Mouse (Mus musculus) CD4-positive, CD25-positive, alpha-beta regulatory T cell, adult 2 months (primary cell): ENCODE results near the gene Gphb5.

Source experiments
- DNase-seq: peaks from one replicate; pipeline ENCODE4 v3.0.0-alpha.2; 2012; ENCODE audit warnings: low read depth, low spot score

The Gphb5 gene

DNA sequence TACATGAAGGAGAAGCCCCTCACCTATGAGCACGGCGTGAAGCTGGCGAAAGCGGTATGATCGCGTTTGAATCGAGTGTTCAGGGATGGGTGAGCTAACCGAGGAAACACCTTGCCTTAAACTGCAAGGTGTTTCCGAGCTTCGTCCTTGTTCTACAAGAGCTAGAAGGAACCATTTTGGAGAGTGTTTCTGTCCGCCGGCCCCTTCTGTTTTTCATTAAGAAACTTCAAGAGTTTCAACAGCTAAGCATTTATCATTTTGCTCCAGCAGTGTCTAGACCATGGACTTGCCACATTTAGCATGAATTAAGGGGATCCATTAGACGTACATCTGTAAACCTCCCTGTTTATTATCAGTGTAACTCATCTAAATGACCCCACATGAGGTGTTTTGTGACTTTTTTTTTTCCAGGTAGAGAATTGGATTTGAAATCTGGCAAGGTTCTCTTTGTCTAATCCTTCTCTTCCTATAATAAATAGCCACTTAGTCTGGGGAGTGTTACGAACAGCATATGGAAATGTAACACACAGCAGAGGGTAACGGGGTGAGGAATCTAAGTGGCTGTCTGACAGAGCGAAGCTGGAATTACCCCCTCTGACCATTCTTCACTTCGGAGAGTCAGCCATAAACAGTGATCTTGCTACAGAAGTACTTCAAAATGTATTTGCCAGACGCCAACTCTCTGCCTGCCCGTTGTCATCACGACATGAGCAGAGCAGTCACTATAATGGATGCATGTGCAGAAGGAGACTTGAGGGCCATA lies 22.4 kb downstream of the Gphb5 start:
- no peak for DNase-seq

DNA sequence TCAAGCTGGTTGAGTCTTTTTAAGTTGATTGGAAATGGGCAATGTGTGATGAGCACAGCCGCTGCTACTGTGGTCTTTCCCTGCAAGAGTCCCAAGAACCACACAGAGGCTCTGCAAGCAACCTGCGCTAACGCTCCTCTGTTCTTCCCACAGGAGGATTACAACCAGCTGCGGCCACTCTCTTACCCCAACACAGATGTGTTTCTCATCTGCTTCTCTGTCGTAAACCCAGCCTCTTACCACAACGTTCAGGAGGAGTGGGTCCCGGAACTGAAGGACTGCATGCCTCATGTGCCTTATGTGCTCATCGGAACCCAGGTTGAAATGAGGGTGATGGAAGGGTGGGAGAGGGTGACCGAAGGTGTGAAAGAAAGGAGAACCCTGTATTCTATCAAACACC lies 25.1 kb downstream of the Gphb5 start:
- no peak for DNase-seq

DNA sequence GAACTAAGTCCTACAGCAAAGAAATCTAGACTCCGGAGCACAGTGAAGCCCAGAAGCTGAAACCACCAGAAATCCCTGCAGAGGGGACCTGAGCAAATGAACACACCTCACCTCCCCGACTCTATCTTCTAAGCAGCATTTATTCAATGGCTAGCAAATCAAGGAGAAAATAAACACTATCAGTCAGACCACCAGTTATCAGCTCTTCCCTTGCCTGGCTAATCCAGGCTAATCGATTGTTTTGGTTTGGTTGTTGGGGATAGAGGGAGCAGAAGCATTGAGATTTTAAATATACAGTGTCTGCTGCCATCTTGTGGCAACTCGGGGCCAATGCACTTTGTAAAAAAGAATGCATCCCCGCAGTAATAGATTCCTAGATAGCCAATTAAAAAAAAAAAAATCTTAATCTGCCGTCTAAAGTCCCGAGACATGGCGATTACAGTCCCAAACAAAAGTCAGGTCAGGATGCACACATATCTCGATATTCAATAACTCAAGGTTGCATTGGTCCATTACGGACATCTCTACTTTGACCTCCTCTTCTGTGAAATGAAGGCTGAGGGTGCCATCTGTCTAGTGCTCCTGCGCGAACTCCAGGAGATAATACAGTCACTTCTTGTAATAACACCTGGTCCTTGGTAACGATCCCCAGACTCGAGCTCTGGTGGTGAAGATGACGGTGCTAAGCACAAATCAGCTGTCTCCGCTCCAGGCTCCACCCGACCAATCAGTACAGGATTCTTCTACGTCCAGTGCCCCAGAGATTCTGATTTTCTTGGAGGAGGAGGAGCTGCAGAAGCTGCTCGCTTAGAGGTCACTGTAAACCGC lies 27.1 kb downstream of the Gphb5 start:
- DNase-seq, result peak; percentile 57

DNA sequence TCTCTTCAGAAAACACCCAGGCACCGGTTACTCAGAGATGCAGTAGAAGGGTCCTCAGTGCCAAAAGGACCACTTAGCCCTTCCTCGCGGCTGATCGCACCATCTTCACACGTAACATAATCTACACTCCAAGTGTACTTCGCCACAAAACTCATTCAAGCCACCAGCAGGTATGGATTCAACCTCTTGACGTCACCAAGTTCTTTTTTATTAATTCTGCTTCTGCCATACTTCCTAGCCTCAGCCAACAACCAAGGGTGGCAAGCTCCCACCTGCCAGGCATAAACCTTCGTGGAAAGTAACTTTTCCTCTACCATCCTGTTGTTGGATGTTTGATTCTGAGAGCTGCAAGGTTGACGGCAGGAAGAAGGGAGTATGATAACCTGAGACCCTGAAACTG lies 28.1 kb downstream of the Gphb5 start:
- DNase-seq, result no peak

DNA sequence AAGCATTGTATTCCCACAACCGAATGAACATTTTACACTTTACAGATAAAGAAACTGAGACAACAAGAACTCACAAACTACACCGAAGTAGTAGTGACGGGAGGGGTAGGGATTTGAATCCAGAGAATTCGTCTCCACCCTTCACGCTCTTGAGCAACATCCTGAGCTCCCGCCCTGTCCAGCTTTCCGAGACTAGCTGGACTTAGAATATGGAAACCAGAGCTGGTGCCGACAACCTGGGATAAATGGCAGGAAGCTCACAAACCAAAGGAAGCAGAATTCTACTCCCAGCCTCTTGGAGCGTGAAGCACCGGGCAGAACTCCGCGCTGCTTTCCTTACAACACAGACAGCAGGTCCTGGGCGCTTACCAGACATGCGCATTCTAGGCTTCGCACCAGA lies 28.7 kb downstream of the Gphb5 start:
- DNase-seq, result no peak

DNA sequence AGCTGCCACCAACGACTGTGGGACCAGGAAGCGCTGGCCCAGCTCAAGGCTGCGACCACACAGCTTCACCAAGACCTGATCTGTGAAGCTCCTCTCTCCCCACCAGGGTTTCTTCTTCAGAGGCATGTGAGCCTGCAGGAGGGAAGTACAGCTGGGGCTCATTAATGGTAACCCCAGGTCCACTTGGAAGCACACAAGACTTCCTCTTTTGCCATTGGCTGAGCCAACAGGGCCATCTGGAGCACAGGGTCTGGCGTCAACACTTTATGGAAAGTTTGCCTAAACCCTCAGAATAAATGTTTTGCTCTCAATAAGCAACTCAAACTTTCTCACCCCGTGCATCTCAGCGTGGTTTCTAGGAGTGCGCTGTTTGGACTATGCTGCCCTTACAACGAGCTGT lies 29.4 kb downstream of the Gphb5 start:
- DNase-seq, result no peak

DNA sequence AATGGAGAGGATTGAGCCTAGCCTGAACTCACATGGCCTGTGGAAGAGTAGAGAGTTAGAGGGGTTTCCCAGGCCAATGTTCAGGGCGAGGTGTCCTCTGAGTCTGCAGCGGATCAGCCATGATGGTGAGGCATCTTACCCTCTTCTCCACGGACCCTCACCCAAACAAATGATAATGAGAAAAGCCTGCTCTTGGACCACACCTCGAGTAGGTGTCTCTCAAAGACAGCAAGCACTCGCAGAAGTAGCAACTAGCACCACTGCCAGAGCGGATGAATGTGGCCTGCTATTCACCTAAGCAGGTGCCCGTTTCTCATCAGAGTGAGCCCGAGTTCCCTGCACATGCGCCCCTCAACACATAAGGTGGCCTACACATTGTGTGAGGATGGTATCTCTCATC lies 29.9 kb downstream of the Gphb5 start:
- no peak for DNase-seq

DNA sequence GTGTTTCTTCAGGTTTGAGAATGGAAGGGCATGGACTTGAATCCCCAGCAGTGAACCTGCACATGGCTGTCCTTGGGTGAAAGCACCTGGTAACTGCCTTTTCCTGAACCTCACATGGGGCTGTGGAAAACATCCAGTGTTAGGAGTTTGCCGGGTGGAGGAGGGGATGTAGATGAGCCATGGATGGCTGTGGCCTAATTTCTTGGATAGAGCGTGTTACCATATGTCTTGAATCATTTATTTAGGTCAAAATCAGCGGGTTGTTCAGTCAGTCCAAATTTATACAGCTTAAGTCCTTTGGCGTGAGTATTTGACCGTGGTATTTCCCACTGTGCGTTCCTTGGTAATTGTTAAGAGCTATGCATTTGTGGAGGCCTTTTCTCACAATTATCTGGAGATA lies 40.5 kb downstream of the Gphb5 start:
- DNase-seq, result no peak

DNA sequence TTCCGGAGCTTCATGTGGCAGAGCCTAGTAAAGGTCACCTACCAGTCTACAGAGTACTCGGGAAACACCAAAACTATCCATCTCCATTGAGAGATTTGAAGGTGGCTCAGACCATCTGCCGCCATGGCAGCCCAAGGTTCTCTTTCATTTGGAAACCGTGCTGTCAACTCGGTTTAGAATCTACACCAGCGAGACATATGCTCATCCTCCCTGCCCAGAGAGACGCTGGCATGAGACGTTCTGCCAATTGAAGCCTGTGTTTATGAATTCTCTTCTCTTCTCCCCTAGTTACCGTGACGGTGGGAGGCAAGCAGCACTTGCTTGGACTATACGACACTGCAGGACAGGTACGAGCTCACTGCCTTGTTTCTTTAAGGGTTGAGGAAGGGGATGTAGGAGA lies 41.5 kb downstream of the Gphb5 start:
- no peak for DNase-seq

DNA sequence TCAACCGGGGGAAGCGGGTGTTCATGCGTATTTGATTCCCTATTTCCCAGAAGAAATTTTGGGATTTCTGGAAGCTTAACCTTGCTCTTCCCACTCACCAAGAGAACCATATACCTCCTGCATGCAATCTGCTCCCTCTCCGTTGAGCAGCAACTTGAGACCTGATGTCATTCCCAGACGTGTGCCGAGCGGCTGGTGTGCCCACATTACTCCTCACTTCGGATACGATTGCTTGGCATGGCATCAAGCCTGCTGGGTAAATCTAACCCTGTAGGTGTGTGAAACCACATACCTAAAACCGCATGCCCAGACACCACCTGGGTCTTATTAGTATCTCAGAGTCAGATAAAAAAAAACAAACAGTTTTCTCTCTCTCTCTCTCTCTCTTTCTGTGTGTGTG lies 42.1 kb downstream of the Gphb5 start:
- DNase-seq, result no peak

DNA sequence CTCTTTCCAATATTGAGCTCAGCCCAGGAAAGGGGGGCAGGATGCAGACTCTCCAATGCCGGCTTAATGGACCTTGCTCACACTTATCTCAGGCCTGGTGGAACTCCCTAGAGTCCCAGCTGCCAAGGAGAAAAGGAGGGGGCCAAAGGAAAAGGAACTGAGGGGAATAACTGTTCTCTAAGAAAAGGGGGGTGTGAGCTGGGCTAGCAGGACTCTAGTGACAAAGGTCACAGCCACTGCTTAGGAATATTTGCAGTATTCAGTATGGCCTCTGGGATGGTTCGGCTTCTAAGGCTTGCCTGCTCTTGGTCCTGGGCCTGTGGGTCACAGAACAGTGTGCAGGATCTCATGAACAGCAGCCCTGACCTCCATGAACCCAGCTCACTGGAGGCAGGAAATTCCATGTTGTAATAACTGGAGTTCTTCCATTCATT lies 47.1 kb downstream of the Gphb5 start:
- no peak for DNase-seq

DNA sequence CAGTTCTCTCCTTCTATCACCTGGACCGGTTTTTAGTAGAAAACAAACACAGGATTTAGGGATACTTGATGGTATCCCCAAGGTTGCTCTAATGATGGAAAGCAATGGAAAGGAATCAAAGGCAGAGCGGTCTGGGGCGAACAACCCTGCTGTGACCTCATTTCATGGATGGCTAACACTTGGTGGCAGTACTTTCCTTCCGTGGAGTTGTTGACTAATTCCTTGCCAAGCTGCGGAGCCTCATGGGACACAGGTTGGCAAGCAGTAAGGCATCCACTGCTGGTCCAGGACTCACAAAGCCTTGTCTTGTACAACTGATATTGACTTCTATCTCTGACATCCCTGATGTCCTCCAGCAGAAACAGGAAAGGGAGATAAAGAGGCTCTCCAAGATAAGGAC lies 48.1 kb downstream of the Gphb5 start:
- DNase-seq, result no peak

DNA sequence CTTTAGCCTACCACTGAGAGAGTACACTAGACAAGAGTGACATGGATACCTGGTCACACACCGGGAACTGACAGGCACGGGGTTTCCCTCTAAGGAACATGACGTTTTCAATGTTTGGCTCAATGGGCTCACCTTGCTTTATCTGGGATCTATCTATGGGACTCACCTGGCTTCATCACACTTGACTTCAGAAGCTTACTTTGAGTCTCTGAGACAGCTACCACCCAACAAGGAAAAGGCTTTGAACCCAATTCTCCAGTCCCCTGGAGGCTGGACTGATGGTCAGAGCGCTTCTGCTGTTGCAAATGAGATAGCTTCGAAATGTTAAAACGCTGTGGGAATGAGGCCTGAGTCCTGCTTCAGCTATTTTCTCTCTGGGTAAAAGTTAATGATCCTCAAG lies 49.2 kb downstream of the Gphb5 start:
- no peak for DNase-seq

DNA sequence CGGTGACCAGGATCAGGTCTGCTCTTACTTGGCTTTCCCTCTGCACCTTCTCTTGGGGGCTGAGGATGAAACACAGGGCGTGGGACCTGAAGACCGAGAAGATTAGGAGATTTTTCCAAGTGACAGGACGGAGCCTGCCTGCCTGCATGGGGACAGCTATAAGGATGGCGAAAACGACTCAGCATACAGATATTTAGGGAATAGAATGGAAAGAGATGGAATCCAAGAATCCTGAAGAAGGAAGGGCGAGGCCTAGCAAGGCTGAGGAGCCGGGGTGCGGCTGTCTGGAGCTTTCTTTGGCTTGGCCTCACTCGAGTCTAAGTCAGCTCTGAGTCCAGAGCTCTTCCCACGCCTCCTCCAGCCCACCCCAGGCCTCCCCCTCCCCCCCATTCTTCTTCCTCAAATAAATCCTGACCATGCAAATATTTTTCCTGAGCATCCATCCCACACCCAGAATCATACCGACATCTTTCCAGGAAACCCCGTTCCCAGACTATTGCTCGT lies 50.9 kb downstream of the Gphb5 start:
- DNase-seq, result no peak

DNA sequence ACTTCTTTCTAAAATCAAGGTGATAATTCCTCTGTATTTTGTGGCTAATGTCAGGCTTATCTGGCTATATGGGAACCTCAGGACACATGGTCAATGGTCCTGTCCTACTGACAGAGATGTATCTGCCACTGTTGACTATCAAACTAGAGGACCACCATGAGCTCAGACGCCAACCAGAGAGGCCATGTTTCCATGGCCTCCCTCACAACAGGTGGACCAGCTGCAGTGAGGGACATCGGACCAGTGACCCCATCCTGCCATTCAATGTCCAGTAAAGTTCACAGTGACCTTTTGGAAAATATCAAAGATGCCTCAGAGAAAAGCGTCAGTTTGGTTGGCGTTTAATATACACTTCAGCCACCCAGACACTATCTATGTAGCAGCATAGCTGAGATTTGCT lies 52.2 kb downstream of the Gphb5 start:
- DNase-seq, result no peak

DNA sequence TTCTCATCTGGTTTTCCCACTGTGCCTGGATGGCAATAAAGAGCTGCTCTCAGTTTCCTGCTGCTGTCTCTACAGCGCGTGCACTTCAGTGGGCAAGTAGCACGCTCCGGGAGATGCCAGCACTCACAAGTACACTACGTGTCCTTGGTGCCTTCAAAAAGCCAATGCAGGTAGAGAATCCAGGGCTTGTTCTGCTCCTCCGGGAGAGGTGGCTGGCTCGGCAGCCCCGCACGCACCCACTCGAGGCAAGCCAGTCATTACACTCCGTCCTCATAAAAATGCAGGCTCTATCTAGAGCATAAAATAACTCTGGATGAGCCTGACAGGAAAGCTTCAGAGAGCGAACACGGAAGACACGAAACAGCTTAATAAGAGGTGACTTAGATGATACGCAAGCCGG lies 54.1 kb downstream of the Gphb5 start:
- DNase-seq, result no peak
